Mouse (Mus musculus) liver, adult 2 months (tissue): ENCODE measurements around the gene Aasdh. TPM values are rescaled to one million over a fixed set of nuclear protein-coding genes. Genes with fewer than 3 reads are reported as not detected.

Experiments used
- DNase-seq: peaks from one replicate; pipeline ENCODE4 v3.0.0-alpha.2; 2011; ENCODE audit warnings: low read depth, low spot score; ENCODE audit errors: extremely low read depth
- H3K27ac ChIP-seq: fragments of 200-500 bp; replicated peaks from 2 replicates; pipeline ENCODE4 v1.5.1; 2012; ENCODE audit warnings: low read depth, mild to moderate bottlenecking, control low read depth, inconsistent platforms, low read length; ENCODE audit not compliant: insufficient read depth
- H3K27me3 ChIP-seq: fragments of 200-500 bp; 2 replicates; pipeline ENCODE4 v1.6.1; 2012; ENCODE audit warnings: mild to moderate bottlenecking, moderate library complexity, low read length, inconsistent platforms; ENCODE audit not compliant: control insufficient read depth, insufficient read depth
- H3K36me3 ChIP-seq: fragments of 200-500 bp; 2 replicates; pipeline ENCODE4 v1.6.1; 2012; ENCODE audit warnings: low read length, inconsistent platforms; ENCODE audit not compliant: control insufficient read depth, insufficient read depth
- H3K4me1 ChIP-seq: fragments of 200-500 bp; 2 replicates; pipeline ENCODE4 v1.6.1; 2011; ENCODE audit warnings: low read length; ENCODE audit not compliant: control insufficient read depth, insufficient read depth
- H3K4me3 ChIP-seq: fragments of 200-500 bp; 2 replicates; pipeline ENCODE4 v1.5.1; 2011; ENCODE audit warnings: low read depth, mild to moderate bottlenecking, control low read depth, low read length, moderate library complexity; ENCODE audit not compliant: insufficient read depth
- H3K79me2 ChIP-seq: fragments of 200-500 bp; 2 replicates; pipeline ENCODE4 v1.6.1; 2012; ENCODE audit warnings: inconsistent platforms, mild to moderate bottlenecking, low read length, moderate library complexity; ENCODE audit not compliant: control insufficient read depth, insufficient read depth
- H3K9ac ChIP-seq: fragments of 200-500 bp; 2 replicates; pipeline ENCODE4 v1.6.1; 2012; ENCODE audit warnings: low read depth, mild to moderate bottlenecking, control low read depth, inconsistent platforms, low read length
- CTCF ChIP-seq: fragments of 200-500 bp; IDR thresholded peaks from 2 replicates; pipeline ENCODE4 v1.5.1; 2011; ENCODE audit warnings: low read depth, low read length, control low read depth
- POLR2A ChIP-seq: fragments of 200-500 bp; IDR thresholded peaks from 2 replicates; pipeline ENCODE4 v1.6.1; 2011; ENCODE audit warnings: low read length, control low read depth; ENCODE audit not compliant: insufficient read depth; ENCODE audit errors: extremely low read depth
- whole genome bisulfite sequencing: fragments of 180-500 bp; shearing (Covaris S2); methylation state at CpG from one replicate; pipeline ENCODE4 v1.1.7; 2018; 5-methylcytosine and 5-hydroxymethylcytosine counted together
- polyA plus RNA-seq: library from polyadenylated mRNA; depleted of rRNA; stranded (reverse); fragments of >200 nt; gene quantifications from 2 replicates; pipeline ENCODE4 v1.2.3, GENCODE M21; 2012; rRNA removed
- total RNA-seq: library from RNA; depleted of rRNA; stranded (reverse); fragments of >200 nt; gene quantifications from 2 replicates; pipeline ENCODE4 v1.2.3, GENCODE M21; 2014; rRNA removed

Aasdh gene
- total and polyA plus RNA-seq, 2 experiments, result 9.7 to 14.3 TPM

GRCm38 (mm10) chr5:76832529-76833210, 72.6 kb downstream of the Aasdh start:
- H3K4me3 ChIP-seq, result no peak overlapping the region
- H3K4me1 ChIP-seq, result no peaks in the 10 kb centered on the region
- TF ChIP-seq CTCF, result no peak
- no peak for TF ChIP-seq POLR2A
- DNase-seq, result no peak
- H3K27me3 ChIP-seq, result no peaks in the 10 kb centered on the region
- H3K9ac ChIP-seq, result no peak overlapping the region
- H3K79me2 ChIP-seq, result no peaks in the 10 kb centered on the region
- no peaks in the 10 kb centered on the region for H3K36me3 ChIP-seq
- WGBS, result 80% methylated on average over 17 of the region's 17 CpGs
- no peak overlapping the region for H3K27ac ChIP-seq

DNA sequence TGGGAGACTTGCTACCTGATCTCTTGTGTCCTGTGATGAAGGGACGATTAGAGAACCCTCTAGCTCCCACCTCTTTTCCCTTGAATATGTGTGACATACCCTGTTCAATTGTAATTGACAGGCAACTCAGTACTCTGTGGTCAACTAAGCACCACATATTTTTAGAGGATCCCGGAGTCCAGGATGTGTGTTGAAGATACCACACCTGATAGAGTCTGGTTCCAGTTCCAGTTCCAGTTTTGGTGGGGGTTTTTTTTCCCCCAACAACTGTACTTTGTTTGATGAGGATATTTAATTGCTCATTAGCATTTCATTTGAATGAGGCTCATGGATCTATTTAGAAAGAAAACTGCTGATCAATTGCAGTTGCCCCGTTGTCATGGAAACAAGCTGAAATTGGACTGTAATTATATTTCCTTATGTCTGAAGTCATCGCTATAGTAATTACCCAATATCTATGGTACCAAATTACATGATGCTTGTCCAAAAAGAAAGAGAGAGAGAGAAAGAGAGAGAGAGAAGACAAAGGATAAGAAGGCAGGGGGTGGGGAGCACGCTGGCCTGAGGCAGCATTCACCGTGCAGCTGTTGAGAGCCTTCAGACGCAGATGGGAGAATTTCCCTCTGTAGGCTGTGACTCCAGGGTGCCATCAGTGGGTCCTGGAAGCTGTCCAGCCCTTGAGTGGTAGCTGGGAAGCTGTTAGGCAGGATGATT, 76.6 kb downstream of the Aasdh start:
- 90% methylated on average over 7 of the region's 7 CpGs for WGBS
- Histone ChIP-seq H3K27ac (no peak overlapping the region), H3K4me1 (no peaks in the 10 kb centered on the region), H3K4me3 (no peak overlapping the region), H3K9ac (no peak overlapping the region), H3K36me3 (no peaks in the 10 kb centered on the region), H3K27me3 (0 out of 2 replicates have a peak, but pooled peaks cover 2% of the 10 kb centered on the region), H3K79me2 (no peaks in the 10 kb centered on the region)
- no peak for DNase-seq
- TF ChIP-seq CTCF, result no peak
- TF ChIP-seq POLR2A, result no peak

Other genes with a start within 250 kb of the Aasdh start
- gene C530008M17Rik, start 249.0 kb downstream of the Aasdh start, total RNA-seq, result under 0.01 and 0.07 TPM in 2 replicates
- gene C530008M17Rik, start 249.0 kb downstream of the Aasdh start, polyA plus RNA-seq, result 0.01 and 0.02 TPM in 2 replicates
- 303 and 359 TPM in 2 replicates for gene Paics, start 45.8 kb upstream of the Aasdh start, total RNA-seq
- 165 and 187 TPM in 2 replicates for gene Paics, start 45.8 kb upstream of the Aasdh start, polyA plus RNA-seq
- 22.8 and 30.3 TPM in 2 replicates for gene Ppat, start 46.1 kb upstream of the Aasdh start, total RNA-seq
- 5.3 and 6.4 TPM in 2 replicates for gene Ppat, start 46.1 kb upstream of the Aasdh start, polyA plus RNA-seq
- 43.4 and 43.5 TPM in 2 replicates for gene Srp72, start 69.2 kb upstream of the Aasdh start, total RNA-seq
- 18.4 and 23.1 TPM in 2 replicates for gene Srp72, start 69.2 kb upstream of the Aasdh start, polyA plus RNA-seq
- not detected in 2 replicates for gene Arl9, start 98.5 kb upstream of the Aasdh start, total RNA-seq
- gene Arl9, start 98.5 kb upstream of the Aasdh start, polyA plus RNA-seq, result 0.33 TPM in 1 of 2 replicates, not detected in the other
- gene Thegl, start 110.5 kb upstream of the Aasdh start, total RNA-seq, result not detected in 2 replicates
- gene Thegl, start 110.5 kb upstream of the Aasdh start, polyA plus RNA-seq, result not detected in 2 replicates
- 42.7 and 77.2 TPM in 2 replicates for gene Hopx, start 209.6 kb upstream of the Aasdh start, total RNA-seq
- gene Hopx, start 209.6 kb upstream of the Aasdh start, polyA plus RNA-seq, result 84.9 and 92.3 TPM in 2 replicates